Mouse (Mus musculus): ENCODE data around the gene Rusc2. TPM values are rescaled to one million over a fixed set of nuclear protein-coding genes. Genes with fewer than 3 reads are reported as not detected.

The Rusc2 gene
- polyA plus RNA-seq, 1 experiment from 2014 or later, result 10.9 TPM

- 78% methylated on average over 9 of the region's 9 CpGs for WGBS
Observed at GRCm38 (mm10) chr4:43424072-43424471, 42.3 kb downstream of the Rusc2 start.

GRCm38 (mm10) chr4:43425197-43425596, 43.4 kb downstream of the Rusc2 start:
- Histone ChIP-seq H3K4me3 (ENCODE audit: control insufficient read depth in 1 of 2, insufficient read depth in 1 of 2, low read depth in 1 of 2, low read length in 2 of 2) (no peak overlapping the region), H3K36me3 (ENCODE audit: control insufficient read depth, insufficient read depth, low read length) (peaks cover 56% of the 10 kb centered on the region), H3K4me1 (ENCODE audit: control insufficient read depth in 2 of 2, insufficient read depth in 2 of 2, low read length in 2 of 2) (peaks cover 3 to 6% of the 10 kb centered on the region in 2 experiments; a peak in 3 of 4 replicates), H3K27me3 (ENCODE audit: control insufficient read depth, insufficient read depth, low read length) (peaks cover 9% of the 10 kb centered on the region), H3K9me3 (ENCODE audit: control insufficient read depth, low read length) (no peaks in the 10 kb centered on the region), H3K9ac (ENCODE audit: low read length) (no peak overlapping the region), H3K4me2 (ENCODE audit: low read length) (no peak overlapping the region), H3K27ac (replicated peaks in 1 of 2; ENCODE audit: control insufficient read depth in 1 of 2, insufficient read depth in 1 of 2, low read depth in 2 of 2, low read length in 2 of 2) (no peak overlapping the region)
- ATAC-seq (ENCODE audit: insufficient number of reproducible peaks, insufficient read depth, low FRiP score, low read depth), result no peak
- WGBS, result 40% methylated on average over 14 of the region's 14 CpGs

More at GRCm38 (mm10) chr4:43424072-43424471, 42.3 kb downstream of the Rusc2 start:
- no peak overlapping the region for H3K4me2 ChIP-seq (ENCODE audit: low read length)
- no peak overlapping the region for H3K9ac ChIP-seq (ENCODE audit: low read length)
- no peak overlapping the region for H3K4me3 ChIP-seq (ENCODE audit: control insufficient read depth in 1 of 2, insufficient read depth in 1 of 2, low read depth in 1 of 2, low read length in 2 of 2)
- H3K27me3 ChIP-seq (ENCODE audit: control insufficient read depth, insufficient read depth, low read length), result peaks cover 9% of the 10 kb centered on the region
- ATAC-seq (ENCODE audit: insufficient number of reproducible peaks, insufficient read depth, low FRiP score, low read depth), result no peak
- no peaks in the 10 kb centered on the region for H3K9me3 ChIP-seq (ENCODE audit: control insufficient read depth, low read length)
- peaks cover 57% of the 10 kb centered on the region for H3K36me3 ChIP-seq (ENCODE audit: control insufficient read depth, insufficient read depth, low read length)
- no peak overlapping the region for H3K27ac ChIP-seq (replicated peaks in 1 of 2; ENCODE audit: control insufficient read depth in 1 of 2, insufficient read depth in 1 of 2, low read depth in 2 of 2, low read length in 2 of 2)
- H3K4me1 ChIP-seq (ENCODE audit: control insufficient read depth in 2 of 2, insufficient read depth in 2 of 2, low read length in 2 of 2), result peaks cover 6 to 10% of the 10 kb centered on the region in 2 experiments; a peak in 3 of 4 replicates

GRCm38 (mm10) chr4:43425648-43426380, 44.0 kb downstream of the Rusc2 start:
- H3K9ac ChIP-seq (ENCODE audit: low read length), result no peak overlapping the region
- H3K9me3 ChIP-seq (ENCODE audit: control insufficient read depth, low read length), result no peaks in the 10 kb centered on the region
- no peak overlapping the region for H3K4me2 ChIP-seq (ENCODE audit: low read length)
- WGBS, result 43% methylated on average over 31 of the region's 31 CpGs
- H3K4me3 ChIP-seq (ENCODE audit: control insufficient read depth in 1 of 2, insufficient read depth in 1 of 2, low read depth in 1 of 2, low read length in 2 of 2), result no peak overlapping the region
- H3K27ac ChIP-seq (replicated peaks in 1 of 2; ENCODE audit: control insufficient read depth in 1 of 2, insufficient read depth in 1 of 2, low read depth in 2 of 2, low read length in 2 of 2), result no peak overlapping the region
- no peak for ATAC-seq (ENCODE audit: insufficient number of reproducible peaks, insufficient read depth, low FRiP score, low read depth)
- peaks cover 2 to 6% of the 10 kb centered on the region in 2 experiments; a peak in 2 of 4 replicates for H3K4me1 ChIP-seq (ENCODE audit: control insufficient read depth in 2 of 2, insufficient read depth in 2 of 2, low read length in 2 of 2)
- H3K36me3 ChIP-seq (ENCODE audit: control insufficient read depth, insufficient read depth, low read length), result peaks cover 56% of the 10 kb centered on the region
- peaks cover 9% of the 10 kb centered on the region for H3K27me3 ChIP-seq (ENCODE audit: control insufficient read depth, insufficient read depth, low read length)

- Histone ChIP-seq H3K27me3 (ENCODE audit: control insufficient read depth, insufficient read depth, low read length) (peaks cover 9% of the 10 kb centered on the region), H3K27ac (replicated peaks in 1 of 2; ENCODE audit: control insufficient read depth in 1 of 2, insufficient read depth in 1 of 2, low read depth in 2 of 2, low read length in 2 of 2) (no peak overlapping the region), H3K36me3 (ENCODE audit: control insufficient read depth, insufficient read depth, low read length) (peaks cover 52% of the 10 kb centered on the region), H3K9ac (ENCODE audit: low read length) (no peak overlapping the region), H3K4me3 (ENCODE audit: control insufficient read depth in 1 of 2, insufficient read depth in 1 of 2, low read depth in 1 of 2, low read length in 2 of 2) (no peak overlapping the region), H3K4me2 (ENCODE audit: low read length) (no peak overlapping the region), H3K9me3 (ENCODE audit: control insufficient read depth, low read length) (no peaks in the 10 kb centered on the region), H3K4me1 (ENCODE audit: control insufficient read depth in 2 of 2, insufficient read depth in 2 of 2, low read length in 2 of 2) (peaks cover 2 to 6% of the 10 kb centered on the region in 2 experiments; a peak in 2 of 4 replicates)
- ATAC-seq (ENCODE audit: insufficient number of reproducible peaks, insufficient read depth, low FRiP score, low read depth), result no peak
- WGBS, result 70% methylated on average over 10 of the region's 10 CpGs
Observed at GRCm38 (mm10) chr4:43426487-43426886, 44.7 kb downstream of the Rusc2 start.

GRCm38 (mm10) chr4:43427501-43428179, 45.9 kb downstream of the Rusc2 start:
- no peak overlapping the region for H3K9ac ChIP-seq (ENCODE audit: low read length)

GRCm38 (mm10) chr4:43428180-43428861, 46.5 kb downstream of the Rusc2 start:
- peaks cover 2 to 8% of the 10 kb centered on the region in 2 experiments; a peak in 3 of 4 replicates for H3K4me1 ChIP-seq (ENCODE audit: control insufficient read depth in 2 of 2, insufficient read depth in 2 of 2, low read length in 2 of 2)
- WGBS, result 37% methylated on average over 16 of the region's 16 CpGs
- peaks cover 9% of the 10 kb centered on the region for H3K27me3 ChIP-seq (ENCODE audit: control insufficient read depth, insufficient read depth, low read length)
- H3K4me3 ChIP-seq (ENCODE audit: control insufficient read depth in 1 of 2, insufficient read depth in 1 of 2, low read depth in 1 of 2, low read length in 2 of 2), result no peak overlapping the region
- H3K27ac ChIP-seq (replicated peaks in 1 of 2; ENCODE audit: control insufficient read depth in 1 of 2, insufficient read depth in 1 of 2, low read depth in 2 of 2, low read length in 2 of 2), result no peak overlapping the region
- H3K9me3 ChIP-seq (ENCODE audit: control insufficient read depth, low read length), result no peaks in the 10 kb centered on the region
- H3K36me3 ChIP-seq (ENCODE audit: control insufficient read depth, insufficient read depth, low read length), result peaks cover 34% of the 10 kb centered on the region
- peak overlapping the region; percentile 31 for H3K4me2 ChIP-seq (ENCODE audit: low read length)
- H3K9ac ChIP-seq (ENCODE audit: low read length), result peak overlapping the region; percentile 47; the same call in 1 of the 2 replicates
- ATAC-seq (ENCODE audit: insufficient number of reproducible peaks, insufficient read depth, low FRiP score, low read depth), result no peak

More at GRCm38 (mm10) chr4:43427501-43428179, 45.9 kb downstream of the Rusc2 start:
- H3K27ac ChIP-seq (replicated peaks in 1 of 2; ENCODE audit: control insufficient read depth in 1 of 2, insufficient read depth in 1 of 2, low read depth in 2 of 2, low read length in 2 of 2), result no peak overlapping the region
- H3K27me3 ChIP-seq (ENCODE audit: control insufficient read depth, insufficient read depth, low read length), result peaks cover 9% of the 10 kb centered on the region
- H3K36me3 ChIP-seq (ENCODE audit: control insufficient read depth, insufficient read depth, low read length), result peaks cover 41% of the 10 kb centered on the region
- no peak overlapping the region for H3K4me3 ChIP-seq (ENCODE audit: control insufficient read depth in 1 of 2, insufficient read depth in 1 of 2, low read depth in 1 of 2, low read length in 2 of 2)
- H3K4me2 ChIP-seq (ENCODE audit: low read length), result no peak overlapping the region
- H3K9me3 ChIP-seq (ENCODE audit: control insufficient read depth, low read length), result no peaks in the 10 kb centered on the region
- WGBS, result 35% methylated on average over 23 of the region's 23 CpGs
- peaks cover 2 to 8% of the 10 kb centered on the region in 2 experiments; a peak in 3 of 4 replicates for H3K4me1 ChIP-seq (ENCODE audit: control insufficient read depth in 2 of 2, insufficient read depth in 2 of 2, low read length in 2 of 2)
- ATAC-seq (ENCODE audit: insufficient number of reproducible peaks, insufficient read depth, low FRiP score, low read depth), result no peak

- Histone ChIP-seq H3K27ac (replicated peaks in 1 of 2; ENCODE audit: control insufficient read depth in 1 of 2, insufficient read depth in 1 of 2, low read depth in 2 of 2, low read length in 2 of 2) (no peak within 1 kb of the TSS), H3K4me3 (ENCODE audit: control insufficient read depth in 1 of 2, insufficient read depth in 1 of 2, low read depth in 1 of 2, low read length in 2 of 2) (no peak within 1 kb of the TSS), H3K36me3 (ENCODE audit: control insufficient read depth, insufficient read depth, low read length) (peaks cover 28% of the 10 kb centered on the region), H3K9ac (ENCODE audit: low read length) (peak within 1 kb of the TSS; percentile 47; the same call in 1 of the 2 replicates), H3K9me3 (ENCODE audit: control insufficient read depth, low read length) (no peaks in the 10 kb centered on the region), H3K4me1 (ENCODE audit: control insufficient read depth in 2 of 2, insufficient read depth in 2 of 2, low read length in 2 of 2) (peaks cover 2 to 8% of the 10 kb centered on the region in 2 experiments; a peak in 3 of 4 replicates), H3K27me3 (ENCODE audit: control insufficient read depth, insufficient read depth, low read length) (peaks cover 9% of the 10 kb centered on the region), H3K4me2 (ENCODE audit: low read length) (peak within 1 kb of the TSS; percentile 31)
- peak; percentile 57; the same call in 1 of the 2 replicates for ATAC-seq (ENCODE audit: insufficient number of reproducible peaks, insufficient read depth, low FRiP score, low read depth)
- 9% methylated on average over 10 of the region's 10 CpGs for WGBS
Observed at GRCm38 (mm10) chr4:43428946-43429345, 47.2 kb downstream of the Rusc2 start, which contains the start of gene Fam166b. Gene Fam166b, minus strand, starts transcription at chr4:43429134.

Data from heart, embryonic 14.5 days (tissue).